1 mouse cellular context compared by ENCODE assay signal in the genomic region with DNA sequence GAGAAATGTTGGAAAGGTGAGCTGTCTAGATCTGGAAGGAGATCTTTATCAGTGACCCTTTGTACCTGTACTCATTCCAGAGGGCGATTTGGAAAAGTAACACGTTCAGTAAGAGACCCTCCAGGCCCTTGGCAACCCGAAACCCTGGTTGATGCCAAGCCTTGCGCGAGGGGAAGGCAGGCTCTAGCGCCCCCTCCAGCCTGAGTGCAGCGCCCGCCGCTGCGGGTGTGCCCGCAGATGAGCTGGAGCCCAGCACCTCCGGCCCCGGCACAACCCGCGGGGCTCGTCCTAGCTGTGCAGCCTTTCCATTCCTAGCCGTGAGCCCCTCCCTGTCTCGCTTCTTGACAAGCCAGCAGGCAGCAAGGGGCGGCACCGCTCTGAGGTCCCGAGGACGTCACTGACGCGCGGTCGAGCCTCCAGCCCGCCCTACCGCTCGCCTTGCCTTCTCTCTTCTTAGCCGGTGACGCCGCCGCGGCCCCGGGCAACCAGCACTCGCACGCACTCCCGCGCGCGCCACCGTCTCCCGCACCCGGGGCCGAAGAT.
TF ChIP-seq lines count a peak whose summit lies in the region.

Gene Oxct1 (plus strand): TSS at position 153 of the 543 bp plus-strand sequence.

TF ChIP-seq in CH12.LX, 34 proteins besides CTCF, POLR2A, EP300 and RAD21 (continued from another document):
- peak; percentile 55 for TF ChIP-seq TCF12 (IDR thresholded peaks at IDR 0.05; ENCODE audit: low read depth, low read length)
- TF ChIP-seq BHLHE40 (IDR thresholded peaks at IDR 0.05; ENCODE audit: low read depth, low read length): peak; percentile 20; the same call in 1 of the 2 replicates
- TF ChIP-seq MXI1 (IDR thresholded peaks at IDR 0.05; ENCODE audit: low read depth, low read length): peak; percentile 22; the same call in 1 of the 2 replicates
- peak; percentile 55; the same call in 1 of the 2 replicates for TF ChIP-seq MAZ (IDR thresholded peaks at IDR 0.05; ENCODE audit: low read depth, low read length)
- TF ChIP-seq TBP (conservative IDR thresholded peaks at IDR 0.05; ENCODE audit: low read depth, low read length): 0 out of 2 replicates have a peak, but pooled peaks have one; percentile 23
- TF ChIP-seq ELF1 (IDR thresholded peaks at IDR 0.05; ENCODE audit: low read depth, low read length): peak; percentile 43; the same call in 1 of the 2 replicates
- peak; percentile 55 for TF ChIP-seq ZMIZ1 (IDR thresholded peaks at IDR 0.05; ENCODE audit: low read depth, low read length)
- no peak; the same call in 1 of the 2 replicates for TF ChIP-seq MAX (IDR thresholded peaks at IDR 0.05; ENCODE audit: low read length)
- TF ChIP-seq MEF2A (IDR thresholded peaks at IDR 0.05; ENCODE audit: borderline replicate concordance, low read depth, low read length): no peak; the same call in none of the 2 replicates
- TF ChIP-seq RCOR1 (conservative IDR thresholded peaks at IDR 0.05; ENCODE audit: low read depth, low read length): no peak; the same call in 1 of the 2 replicates
- TF ChIP-seq USF1 (IDR thresholded peaks at IDR 0.05; ENCODE audit: low read depth, low read length): no peak
- TF ChIP-seq MAFK (IDR thresholded peaks at IDR 0.05; ENCODE audit: insufficient replicate concordance, low read length): no peak
- TF ChIP-seq JUN (IDR thresholded peaks at IDR 0.05; ENCODE audit: insufficient read depth, low read depth, low read length): no peak
